ENCODE assay signal across 9 mouse cellular contexts in genomic region chr11:36108970-36109731, GRCm38 (mm10).
DNase-seq lines count a peak whose midpoint lies in the region; ATAC-seq lines count a peak whose summit lies in the region.
"Had no signal": no experiment of that assay in that cellular context is flagged by ENCODE, and none has a peak within 500 bp of the region (broad histone marks: within the 10 kb centered on the region; RNA-seq: fewer than 3 reads in every experiment).

No protein-coding gene starts in this region.

- no peak overlapping the region for H3K4me2 ChIP-seq in embryonic facial prominence, embryonic 14.5 days (ENCODE audit: low read depth, low read length)
- no peak overlapping the region; the same call in 1 of the 2 replicates for H3K4me2 ChIP-seq in midbrain, embryonic 16.5 days (ENCODE audit: low read length)

- no peak overlapping the region for H3K9ac ChIP-seq in embryonic facial prominence, embryonic 14.5 days (ENCODE audit: low read depth, low read length)
- H3K9ac ChIP-seq in midbrain, embryonic 16.5 days (ENCODE audit: low read depth, low read length), result no peak overlapping the region

- whole genome bisulfite sequencing in embryonic facial prominence, embryonic 14.5 days, result 23% methylated on average over 12 of the region's 12 CpGs
- WGBS in midbrain, embryonic 16.5 days, result 11% methylated on average over 12 of the region's 12 CpGs

- peak; percentile 12 for DNase-seq in cerebellum, adult 9-10 months
- DNase-seq in cerebellum, adult 8-10 months, result no peak
- DNase-seq in embryonic facial prominence, embryonic 14.5 days (ENCODE audit: low spot score), result peak; percentile 45
- DNase-seq in kidney, adult 8-10 months, result peak; percentile 36 to 45
- no peak for DNase-seq in MN1 (ENCODE audit: low spot score)
- no peak for DNase-seq in heart, adult 8-10 months (ENCODE audit: low spot score)
- DNase-seq in heart, postnatal 14 days, result no peak
- DNase-seq: thymus, postnatal 14 days had no signal

- intact Hi-C loops in heart, postnatal 14 days (cut with DNase I), result no loop called here

- 0 out of 2 replicates have a peak, but pooled peaks cover 5% of the 10 kb centered on the region for H3K4me1 ChIP-seq in embryonic facial prominence, embryonic 14.5 days (ENCODE audit: control insufficient read depth, insufficient read depth, low read length)
- peaks cover 37% of the 10 kb centered on the region for H3K4me1 ChIP-seq in midbrain, embryonic 16.5 days (ENCODE audit: control insufficient read depth, insufficient read depth, low read length)

- no peaks in the 10 kb centered on the region for H3K36me3 ChIP-seq in embryonic facial prominence, embryonic 14.5 days (ENCODE audit: control insufficient read depth, insufficient read depth, low read length)
- no peaks in the 10 kb centered on the region for H3K36me3 ChIP-seq in midbrain, embryonic 16.5 days (ENCODE audit: control insufficient read depth, insufficient read depth, low read length)

- peak overlapping the region; percentile 25; the same call in 1 of the 2 replicates for H3K27ac ChIP-seq in embryonic facial prominence, embryonic 14.5 days (replicated peaks; ENCODE audit: low read depth, low read length)
- H3K27ac ChIP-seq in midbrain, embryonic 16.5 days (ENCODE audit: low read length), result peak overlapping the region; percentile 81

- no peaks in the 10 kb centered on the region for H3K27me3 ChIP-seq in embryonic facial prominence, embryonic 14.5 days (replicated peaks; ENCODE audit: control insufficient read depth, insufficient read depth, low read length)
- no peaks in the 10 kb centered on the region for H3K27me3 ChIP-seq in midbrain, embryonic 16.5 days (ENCODE audit: control insufficient read depth, insufficient read depth, low read depth, low read length)

- H3K4me3 ChIP-seq in embryonic facial prominence, embryonic 14.5 days (ENCODE audit: low read depth, low read length), result no peak overlapping the region
- H3K4me3 ChIP-seq in midbrain, embryonic 16.5 days (ENCODE audit: low read depth, low read length), result no peak overlapping the region

- no peak for ATAC-seq in embryonic facial prominence, embryonic 14.5 days (ENCODE audit: low read depth)
- peak; percentile 74 for ATAC-seq in midbrain, embryonic 16.5 days

- no peaks in the 10 kb centered on the region for H3K9me3 ChIP-seq in embryonic facial prominence, embryonic 14.5 days (ENCODE audit: control insufficient read depth, low read length)
- H3K9me3 ChIP-seq in midbrain, embryonic 16.5 days (replicated peaks; ENCODE audit: control insufficient read depth, low read length, poor library complexity, severe bottlenecking), result no peaks in the 10 kb centered on the region

Comparison
In these comparisons a context has a peak if more than half of its experiments do, and no peak if none do; other contexts are left out.
1. DNase-seq: peak in cerebellum, adult 9-10 months (single experiment), embryonic facial prominence, embryonic 14.5 days (single experiment) and kidney, adult 8-10 months (2 of 2); none in cerebellum, adult 8-10 months (single experiment), MN1 (single experiment), heart, adult 8-10 months (single experiment) and heart, postnatal 14 days (0 of 2).